Mouse (Mus musculus): ENCODE results near the gene Fbxo45. TPM values are rescaled to one million over a fixed set of nuclear protein-coding genes. Genes with fewer than 3 reads are reported as not detected.
A peak's percentile ranks its signal among the peaks of the same experiment; 100 is the strongest.

Gene Fbxo45
- total RNA-seq, 1 experiment = 14.2 TPM

- Histone ChIP-seq H3K4me3 (ENCODE audit: insufficient read depth in 1 of 2, low read depth in 1 of 2, low read length in 2 of 2, poor library complexity in 1 of 2, severe bottlenecking in 1 of 2) (peak overlapping the region; percentile 92 to 99), H3K27ac (ENCODE audit: insufficient read depth, low read depth, low read length, poor library complexity, severe bottlenecking) (peak overlapping the region; percentile 99; the same call in 1 of the 2 replicates), H3K4me1 (ENCODE audit: control insufficient read depth in 2 of 2, insufficient read depth in 2 of 2, low read length in 2 of 2, poor library complexity in 1 of 2) (peaks cover 0 to 9% of the 10 kb centered on the region in 2 experiments; a peak in 3 of 4 replicates), H3K36me3 (ENCODE audit: control insufficient read depth, insufficient read depth, low read length, poor library complexity, severe bottlenecking) (peaks cover 9% of the 10 kb centered on the region), H3K9me3 (ENCODE audit: control insufficient read depth, insufficient read depth, low read depth, low read length) (no peaks in the 10 kb centered on the region), H3K9ac (ENCODE audit: insufficient read depth, low read depth, low read length, poor library complexity, severe bottlenecking) (peak overlapping the region; percentile 100; the same call in 1 of the 2 replicates)
- no peak for DNase-seq (ENCODE audit: low read depth, low spot score)
- TF ChIP-seq HCFC1 (IDR thresholded peaks at IDR 0.05; ENCODE audit: borderline replicate concordance, insufficient read depth, low read length) (no peak), MAFK (IDR thresholded peaks at IDR 0.05; ENCODE audit: insufficient read depth, low read depth, low read length) (no peak), ZC3H11A (IDR thresholded peaks at IDR 0.05; ENCODE audit: borderline replicate concordance, low read depth, low read length) (no peak), CHD2 (IDR thresholded peaks at IDR 0.05; ENCODE audit: low read depth, low read length) (no peak), ZNF384 (IDR thresholded peaks at IDR 0.05; ENCODE audit: low read depth, low read length) (no peak)
- in situ Hi-C loops (cut with MboI; ENCODE audit: low sequenced_read_pairs in 2 of 2, unreplicated experiment in 2 of 2) = no loop called here
Observed at GRCm38 (mm10) chr16:32278396-32278795, 31.4 kb upstream of the Fbxo45 start.

DNA sequence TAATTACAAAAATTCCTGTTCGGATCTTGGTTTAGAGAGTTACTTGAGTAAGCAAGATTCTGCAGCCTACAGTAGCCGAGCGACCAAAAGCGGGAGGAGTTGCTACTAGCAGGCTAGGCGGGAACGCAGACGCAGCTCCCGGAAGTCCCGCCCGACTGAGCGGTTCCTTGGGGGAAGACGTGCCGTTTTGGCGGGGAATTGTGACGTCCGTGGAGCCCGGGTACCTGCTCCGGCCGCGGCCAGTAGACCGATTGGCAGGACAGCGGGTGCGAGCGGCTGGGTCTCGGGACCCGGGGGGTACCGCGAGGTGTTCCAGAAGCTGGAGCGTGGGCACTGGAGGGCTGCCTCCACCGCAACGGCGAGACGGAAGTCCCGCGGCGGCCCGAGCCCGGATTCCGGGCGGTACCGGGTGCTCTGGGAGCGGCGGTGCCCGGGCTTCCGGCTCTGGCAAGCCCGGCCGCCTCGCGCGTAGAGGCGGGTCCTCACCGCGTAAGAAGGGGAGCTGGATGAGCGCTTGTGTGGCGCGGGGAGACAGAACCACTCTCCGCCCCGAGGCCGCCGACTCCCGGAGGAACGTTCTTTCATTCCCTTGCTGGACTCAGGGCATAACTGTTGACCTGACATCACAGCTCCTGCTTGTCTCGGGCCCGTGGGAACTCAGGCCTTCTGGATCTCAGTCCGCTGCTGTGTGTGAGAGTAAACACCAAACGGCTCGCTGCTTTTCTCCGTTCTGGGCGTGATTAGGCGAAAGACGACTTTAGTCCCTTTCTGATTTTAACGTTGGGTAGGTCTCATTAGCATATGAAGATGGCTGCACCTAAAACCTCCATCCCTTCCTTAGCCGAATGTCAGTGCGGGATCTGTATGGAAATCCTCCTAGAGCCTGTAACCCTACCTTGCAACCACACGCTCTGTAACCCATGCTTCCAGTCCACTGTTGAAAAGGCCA, 30.6 kb upstream of the Fbxo45 start, which contains the start of gene Rnf168:
TSS of gene Rnf168 (plus strand) at position 152 of the 949 bp plus-strand sequence.
- Histone ChIP-seq H3K4me3 (ENCODE audit: insufficient read depth in 1 of 2, low read depth in 1 of 2, low read length in 2 of 2, poor library complexity in 1 of 2, severe bottlenecking in 1 of 2) (peak within 1 kb of the TSS; percentile 92 to 99), H3K27ac (ENCODE audit: insufficient read depth, low read depth, low read length, poor library complexity, severe bottlenecking) (peak within 1 kb of the TSS; percentile 99), H3K4me1 (ENCODE audit: control insufficient read depth in 2 of 2, insufficient read depth in 2 of 2, low read length in 2 of 2, poor library complexity in 1 of 2) (peaks cover 0 to 9% of the 10 kb centered on the region in 2 experiments; a peak in 3 of 4 replicates), H3K36me3 (ENCODE audit: control insufficient read depth, insufficient read depth, low read length, poor library complexity, severe bottlenecking) (peaks cover 5% of the 10 kb centered on the region), H3K9ac (ENCODE audit: insufficient read depth, low read depth, low read length, poor library complexity, severe bottlenecking) (peak within 1 kb of the TSS; percentile 100), H3K9me3 (ENCODE audit: control insufficient read depth, insufficient read depth, low read depth, low read length) (no peaks in the 10 kb centered on the region)
- peak; percentile 72 for DNase-seq (ENCODE audit: low read depth, low spot score)
- in situ Hi-C loops (cut with MboI; ENCODE audit: low sequenced_read_pairs in 2 of 2, unreplicated experiment in 2 of 2) = no loop called here
- TF ChIP-seq ZC3H11A (IDR thresholded peaks at IDR 0.05; ENCODE audit: borderline replicate concordance, low read depth, low read length) (no peak), HCFC1 (IDR thresholded peaks at IDR 0.05; ENCODE audit: borderline replicate concordance, insufficient read depth, low read length) (peak; percentile 64; the same call in 1 of the 2 replicates), CHD2 (IDR thresholded peaks at IDR 0.05; ENCODE audit: low read depth, low read length) (no peak), MAFK (IDR thresholded peaks at IDR 0.05; ENCODE audit: insufficient read depth, low read depth, low read length) (no peak)

DNA sequence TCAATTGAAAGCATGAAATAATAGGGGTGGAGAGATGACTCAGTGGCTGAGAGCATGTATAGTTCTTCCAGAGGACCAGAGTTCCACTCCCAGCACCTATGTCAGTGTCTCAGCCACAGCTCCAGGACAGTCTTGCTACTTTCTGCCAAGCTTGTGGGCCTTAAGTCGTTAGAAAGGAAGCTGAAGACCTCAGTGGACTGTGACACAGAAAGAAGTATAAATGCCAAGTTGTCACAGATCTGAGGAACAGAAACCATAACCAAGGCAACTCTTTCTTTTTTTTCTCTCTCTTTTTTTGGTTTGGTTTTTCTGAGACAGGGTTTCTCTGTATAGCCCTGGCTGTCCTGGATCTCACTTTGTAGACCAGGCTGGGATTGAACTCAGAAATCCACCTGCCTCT, 28.9 kb upstream of the Fbxo45 start:
- in situ Hi-C loops (cut with MboI; ENCODE audit: low sequenced_read_pairs in 2 of 2, unreplicated experiment in 2 of 2) = no loop called here
- peaks cover 5% of the 10 kb centered on the region for H3K36me3 ChIP-seq (ENCODE audit: control insufficient read depth, insufficient read depth, low read length, poor library complexity, severe bottlenecking)

GRCm38 (mm10) chr16:32275041-32275440, 28.1 kb upstream of the Fbxo45 start:
- H3K9me3 ChIP-seq (ENCODE audit: control insufficient read depth, insufficient read depth, low read depth, low read length) = no peaks in the 10 kb centered on the region
- H3K36me3 ChIP-seq (ENCODE audit: control insufficient read depth, insufficient read depth, low read length, poor library complexity, severe bottlenecking) = peaks cover 2% of the 10 kb centered on the region
- 0 out of 2 replicates have a peak overlapping the region, but pooled peaks have one; percentile 19 for H3K9ac ChIP-seq (ENCODE audit: insufficient read depth, low read depth, low read length, poor library complexity, severe bottlenecking)
- in situ Hi-C loops (cut with MboI; ENCODE audit: low sequenced_read_pairs in 2 of 2, unreplicated experiment in 2 of 2) = no loop called here
- H3K4me1 ChIP-seq (ENCODE audit: control insufficient read depth in 2 of 2, insufficient read depth in 2 of 2, low read length in 2 of 2, poor library complexity in 1 of 2) = peaks cover 0 to 9% of the 10 kb centered on the region in 2 experiments; a peak in 3 of 4 replicates
- no peak for DNase-seq (ENCODE audit: low read depth, low spot score)
- no peak overlapping the region for H3K27ac ChIP-seq (ENCODE audit: insufficient read depth, low read depth, low read length, poor library complexity, severe bottlenecking)
- TF ChIP-seq HCFC1 (IDR thresholded peaks at IDR 0.05; ENCODE audit: borderline replicate concordance, insufficient read depth, low read length) (no peak), MAFK (IDR thresholded peaks at IDR 0.05; ENCODE audit: insufficient read depth, low read depth, low read length) (no peak), CHD2 (IDR thresholded peaks at IDR 0.05; ENCODE audit: low read depth, low read length) (no peak), ZC3H11A (IDR thresholded peaks at IDR 0.05; ENCODE audit: borderline replicate concordance, low read depth, low read length) (no peak)
- peak overlapping the region; percentile 32 to 39; a peak in 3 of 4 replicates for H3K4me3 ChIP-seq (ENCODE audit: insufficient read depth in 1 of 2, low read depth in 1 of 2, low read length in 2 of 2, poor library complexity in 1 of 2, severe bottlenecking in 1 of 2)

More for the DNA sequence above, 28.9 kb upstream of the Fbxo45 start:
- Histone ChIP-seq H3K9me3 (ENCODE audit: control insufficient read depth, insufficient read depth, low read depth, low read length) (no peaks in the 10 kb centered on the region), H3K27ac (ENCODE audit: insufficient read depth, low read depth, low read length, poor library complexity, severe bottlenecking) (no peak overlapping the region), H3K4me3 (ENCODE audit: insufficient read depth in 1 of 2, low read depth in 1 of 2, low read length in 2 of 2, poor library complexity in 1 of 2, severe bottlenecking in 1 of 2) (no peak overlapping the region), H3K4me1 (ENCODE audit: control insufficient read depth in 2 of 2, insufficient read depth in 2 of 2, low read length in 2 of 2, poor library complexity in 1 of 2) (peaks cover 0 to 9% of the 10 kb centered on the region in 2 experiments; a peak in 3 of 4 replicates), H3K9ac (ENCODE audit: insufficient read depth, low read depth, low read length, poor library complexity, severe bottlenecking) (no peak overlapping the region)
- TF ChIP-seq HCFC1 (IDR thresholded peaks at IDR 0.05; ENCODE audit: borderline replicate concordance, insufficient read depth, low read length) (no peak), ZC3H11A (IDR thresholded peaks at IDR 0.05; ENCODE audit: borderline replicate concordance, low read depth, low read length) (no peak), ZNF384 (IDR thresholded peaks at IDR 0.05; ENCODE audit: low read depth, low read length) (no peak), MAFK (IDR thresholded peaks at IDR 0.05; ENCODE audit: insufficient read depth, low read depth, low read length) (no peak), CHD2 (IDR thresholded peaks at IDR 0.05; ENCODE audit: low read depth, low read length) (no peak)
- no peak for DNase-seq (ENCODE audit: low read depth, low spot score)

Measured in ES-E14 (cell line).